Mouse (Mus musculus) intestine, embryonic 15.5 days (tissue): ENCODE measurements around the gene Dnajc5. TPM values are rescaled to one million over a fixed set of nuclear protein-coding genes. Genes with fewer than 3 reads are reported as not detected.

Source experiments
- ATAC-seq: fragments of 200-750 bp; cut with Nextera tagmentation; 2 replicates; pipeline ENCODE4 v1.8.0; 2017; ENCODE audit warnings: moderate TSS enrichment, moderate library complexity
- H3K27ac ChIP-seq: fragments of 300-500 bp; sonication (generic); 2 replicates; pipeline ENCODE4 v1.5.1; 2015; ENCODE audit warnings: mild to moderate bottlenecking, inconsistent platforms
- H3K27me3 ChIP-seq: fragments of 300-500 bp; sonication (generic); replicated peaks from 2 replicates; pipeline ENCODE4 v1.6.1; 2015; ENCODE audit warnings: inconsistent platforms
- H3K36me3 ChIP-seq: fragments of 300-500 bp; sonication (generic); 2 replicates; pipeline ENCODE4 v1.6.1; 2015; ENCODE audit warnings: inconsistent platforms
- H3K4me1 ChIP-seq: fragments of 300-500 bp; sonication (generic); replicated peaks from 2 replicates; pipeline ENCODE4 v1.6.1; 2015; ENCODE audit warnings: inconsistent platforms
- H3K4me2 ChIP-seq: fragments of 300-500 bp; sonication (generic); replicated peaks from 2 replicates; pipeline ENCODE4 v1.6.1; 2015; ENCODE audit warnings: mild to moderate bottlenecking, inconsistent platforms
- H3K4me3 ChIP-seq: fragments of 300-500 bp; sonication (generic); replicated peaks from 2 replicates; pipeline ENCODE4 v1.5.1; 2015; ENCODE audit warnings: inconsistent platforms
- H3K9ac ChIP-seq: fragments of 300-500 bp; sonication (generic); 2 replicates; pipeline ENCODE4 v1.6.1; 2015; ENCODE audit warnings: inconsistent platforms
- H3K9me3 ChIP-seq: fragments of 300-500 bp; sonication (generic); 2 replicates; pipeline ENCODE4 v1.6.1; 2016; ENCODE audit warnings: inconsistent platforms
- WGBS: fragments of 180-500 bp; shearing (Covaris S2); methylation state at CpG from one replicate; pipeline ENCODE4 v1.1.7; 2015; 5-methylcytosine and 5-hydroxymethylcytosine counted together
- polyA plus RNA-seq: library from polyadenylated mRNA; unstranded; fragments of >200 nt; fragmentation: Nextera tagmentation; extraction: Ambion mirVana; gene quantifications from 2 replicates; pipeline ENCODE4 v1.2.1, GENCODE M21; 2015

The Dnajc5 gene
- polyA plus RNA-seq, 1 experiment from 2014 or later = 74.5 TPM

DNA sequence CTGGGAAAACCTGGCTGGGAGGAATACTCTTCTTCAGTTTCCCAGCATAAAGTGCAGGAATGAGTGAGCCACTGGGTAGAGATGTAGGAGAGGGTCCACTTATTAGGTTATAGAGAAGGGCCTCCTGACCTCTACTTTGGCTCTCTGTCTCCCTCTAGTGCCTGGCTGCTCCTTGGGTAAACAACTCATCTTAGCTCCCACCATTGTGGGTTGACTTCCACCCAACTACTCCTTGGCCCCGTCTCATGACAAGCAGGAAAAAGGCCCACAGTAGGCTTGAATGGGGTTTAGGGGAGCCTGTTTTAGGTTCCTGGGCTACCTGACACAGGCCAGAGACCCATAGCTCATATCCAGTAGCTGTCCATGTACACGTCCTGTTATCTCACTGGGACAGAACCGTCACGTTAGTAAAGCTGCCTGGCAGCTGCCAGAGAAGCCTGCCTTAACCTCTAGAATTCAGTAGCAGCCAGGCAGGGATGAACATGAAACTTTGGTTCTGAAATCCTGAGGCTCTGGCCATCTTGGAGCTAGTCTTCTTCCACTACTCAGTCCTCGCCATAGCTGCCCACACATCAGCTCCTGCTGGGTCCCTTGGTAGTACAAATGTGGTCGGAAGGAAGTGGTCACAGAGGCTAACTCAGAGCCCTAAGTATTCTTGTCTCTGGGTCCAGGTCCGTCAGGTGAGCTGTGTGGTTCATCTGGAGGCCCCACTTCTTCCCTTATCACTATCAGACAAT is 48.2 kb downstream of the Dnajc5 start:
- Histone ChIP-seq H3K4me2 (no peak overlapping the region), H3K27ac (no peak overlapping the region), H3K4me3 (no peak overlapping the region), H3K27me3 (no peaks in the 10 kb centered on the region), H3K36me3 (peaks cover 4% of the 10 kb centered on the region; the same call in 1 of the 2 replicates), H3K4me1 (no peaks in the 10 kb centered on the region), H3K9ac (no peak overlapping the region), H3K9me3 (no peaks in the 10 kb centered on the region)
- 86% methylated on average over 7 of the region's 7 CpGs for WGBS
- 0 out of 2 replicates have a peak, but pooled peaks have one; percentile 51 for ATAC-seq

DNA sequence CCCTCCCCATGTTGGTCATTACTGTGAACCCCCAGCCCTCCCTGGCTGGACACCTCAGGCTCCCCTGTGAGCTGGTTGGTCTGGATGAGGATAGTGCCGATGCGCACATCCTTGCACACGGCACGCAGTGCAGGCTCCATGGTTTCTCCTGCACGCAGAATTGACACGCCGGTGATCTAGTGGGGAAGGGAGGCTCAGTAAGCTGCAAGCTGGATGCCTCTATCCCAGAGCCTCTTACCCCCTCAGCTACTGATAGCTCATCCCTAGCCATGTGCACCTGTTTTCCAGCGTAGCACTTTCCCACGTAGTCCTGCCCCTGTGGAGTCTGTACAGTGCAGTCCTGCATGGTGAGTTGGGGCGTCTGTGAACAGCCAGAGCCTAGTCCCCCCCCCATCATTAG is 49.6 kb downstream of the Dnajc5 start:
- H3K27ac ChIP-seq = no peak overlapping the region
- no peak for ATAC-seq
- no peaks in the 10 kb centered on the region for H3K27me3 ChIP-seq
- no peaks in the 10 kb centered on the region for H3K4me1 ChIP-seq
- no peak overlapping the region for H3K9ac ChIP-seq
- WGBS = 88% methylated on average over 10 of the region's 10 CpGs
- peaks cover 8% of the 10 kb centered on the region; the same call in 1 of the 2 replicates for H3K36me3 ChIP-seq
- no peak overlapping the region for H3K4me2 ChIP-seq
- H3K9me3 ChIP-seq = no peaks in the 10 kb centered on the region
- H3K4me3 ChIP-seq = no peak overlapping the region

DNA sequence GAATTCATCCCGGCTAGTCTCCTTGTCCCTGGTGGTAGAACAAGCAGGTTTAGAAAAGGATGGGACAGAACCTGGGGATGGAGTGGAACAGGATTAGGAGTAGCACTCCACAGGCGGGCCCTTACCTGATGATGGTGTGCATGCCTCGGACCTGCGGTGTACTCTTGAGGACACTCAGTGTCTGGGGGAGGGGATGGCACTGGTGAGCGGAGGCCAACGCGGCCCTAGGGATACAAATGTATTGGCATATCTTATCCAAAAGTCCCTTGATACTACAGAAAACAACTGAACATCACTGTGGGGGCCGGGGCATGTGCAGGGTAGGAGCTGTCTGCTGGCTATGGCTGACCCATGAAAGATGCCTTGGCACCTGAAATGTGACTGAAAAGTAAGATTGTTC is 50.1 kb downstream of the Dnajc5 start:
- Histone ChIP-seq H3K27ac (no peak overlapping the region), H3K36me3 (peaks cover 8% of the 10 kb centered on the region; the same call in 1 of the 2 replicates), H3K4me3 (no peak overlapping the region), H3K9ac (no peak overlapping the region), H3K4me1 (no peaks in the 10 kb centered on the region), H3K9me3 (no peaks in the 10 kb centered on the region), H3K27me3 (no peaks in the 10 kb centered on the region), H3K4me2 (no peak overlapping the region)
- WGBS = 88% methylated on average over 8 of the region's 8 CpGs
- no peak for ATAC-seq

DNA sequence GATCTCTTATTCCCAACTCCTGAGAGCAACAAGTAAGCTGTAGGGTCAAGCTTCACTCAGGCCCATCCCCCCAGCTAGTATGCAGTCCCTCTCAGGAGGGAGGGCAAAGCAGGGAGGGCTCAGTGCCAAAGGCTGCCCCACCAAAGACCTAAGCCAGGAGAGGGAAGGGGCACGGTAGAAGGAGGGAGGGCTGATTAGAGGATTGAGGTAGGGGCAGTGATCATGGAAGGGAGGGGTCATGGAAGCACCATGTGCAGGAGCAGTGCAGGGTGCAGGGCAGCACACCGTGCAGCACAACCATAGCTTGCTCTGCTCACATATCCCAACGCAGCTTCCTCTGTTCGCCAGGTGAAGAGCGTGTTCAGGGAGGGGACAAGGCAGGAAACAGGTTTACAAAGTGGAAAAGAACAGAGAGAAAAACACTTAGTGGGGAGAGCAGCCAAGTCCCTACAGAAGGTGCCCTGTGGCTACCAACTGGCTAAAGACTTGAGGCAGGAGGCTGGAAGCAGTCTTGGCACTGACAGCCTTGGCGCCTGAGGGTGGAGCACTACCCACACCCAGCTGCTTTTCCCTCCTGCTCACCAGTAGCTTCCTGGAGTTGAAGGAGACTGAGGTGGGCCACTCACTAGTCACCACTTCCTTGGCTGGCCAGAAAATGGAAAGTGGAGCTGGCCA is 50.8 kb downstream of the Dnajc5 start:
- 69% methylated on average over 6 of the region's 6 CpGs for WGBS
- Histone ChIP-seq H3K4me1 (no peaks in the 10 kb centered on the region), H3K36me3 (peaks cover 8% of the 10 kb centered on the region; the same call in 1 of the 2 replicates), H3K27me3 (no peaks in the 10 kb centered on the region), H3K4me2 (no peak overlapping the region), H3K9ac (no peak overlapping the region), H3K4me3 (no peak overlapping the region), H3K9me3 (no peaks in the 10 kb centered on the region), H3K27ac (no peak overlapping the region)
- no peak for ATAC-seq

DNA sequence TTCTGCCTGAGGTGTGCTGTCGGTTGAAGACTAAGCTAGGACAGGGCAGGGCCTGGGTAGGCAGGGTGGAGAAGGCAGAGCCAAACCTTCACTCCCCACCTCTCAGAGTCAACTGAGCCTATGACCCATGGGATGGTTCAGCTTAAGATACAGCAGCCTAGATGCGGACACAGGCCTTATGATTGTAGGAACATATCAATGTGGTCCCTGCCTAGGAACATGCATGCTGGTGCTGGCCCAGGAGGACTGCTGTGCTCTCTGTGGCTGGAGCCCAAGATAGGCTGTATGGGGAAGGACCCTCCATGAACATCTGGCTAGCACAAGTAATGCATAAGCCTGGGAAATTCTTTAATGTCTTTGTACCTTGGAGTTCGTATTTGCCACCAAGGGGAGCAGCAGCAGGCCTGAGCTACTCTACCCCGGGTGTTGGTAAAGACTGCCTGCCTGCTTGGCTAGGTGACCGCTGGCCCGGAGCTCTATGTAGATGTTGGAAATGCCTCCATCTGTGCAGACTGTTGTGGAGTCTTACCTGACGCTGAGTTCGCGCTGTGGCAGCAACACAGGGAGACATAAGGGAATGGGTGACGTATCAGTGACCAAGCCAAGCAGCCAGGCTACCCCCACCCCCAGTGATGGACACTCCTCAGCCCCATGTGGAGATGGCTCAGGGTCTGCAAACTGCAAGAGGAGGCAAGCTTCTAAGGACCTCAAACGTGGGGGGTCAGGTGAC is 51.8 kb downstream of the Dnajc5 start:
- WGBS = 89% methylated on average over 11 of the region's 11 CpGs
- no peaks in the 10 kb centered on the region for H3K9me3 ChIP-seq
- peaks cover 8% of the 10 kb centered on the region; the same call in 1 of the 2 replicates for H3K36me3 ChIP-seq
- no peak overlapping the region for H3K4me3 ChIP-seq
- no peak for ATAC-seq
- H3K9ac ChIP-seq = no peak overlapping the region
- H3K4me1 ChIP-seq = no peaks in the 10 kb centered on the region
- no peak overlapping the region for H3K27ac ChIP-seq
- H3K27me3 ChIP-seq = no peaks in the 10 kb centered on the region
- no peak overlapping the region for H3K4me2 ChIP-seq

DNA sequence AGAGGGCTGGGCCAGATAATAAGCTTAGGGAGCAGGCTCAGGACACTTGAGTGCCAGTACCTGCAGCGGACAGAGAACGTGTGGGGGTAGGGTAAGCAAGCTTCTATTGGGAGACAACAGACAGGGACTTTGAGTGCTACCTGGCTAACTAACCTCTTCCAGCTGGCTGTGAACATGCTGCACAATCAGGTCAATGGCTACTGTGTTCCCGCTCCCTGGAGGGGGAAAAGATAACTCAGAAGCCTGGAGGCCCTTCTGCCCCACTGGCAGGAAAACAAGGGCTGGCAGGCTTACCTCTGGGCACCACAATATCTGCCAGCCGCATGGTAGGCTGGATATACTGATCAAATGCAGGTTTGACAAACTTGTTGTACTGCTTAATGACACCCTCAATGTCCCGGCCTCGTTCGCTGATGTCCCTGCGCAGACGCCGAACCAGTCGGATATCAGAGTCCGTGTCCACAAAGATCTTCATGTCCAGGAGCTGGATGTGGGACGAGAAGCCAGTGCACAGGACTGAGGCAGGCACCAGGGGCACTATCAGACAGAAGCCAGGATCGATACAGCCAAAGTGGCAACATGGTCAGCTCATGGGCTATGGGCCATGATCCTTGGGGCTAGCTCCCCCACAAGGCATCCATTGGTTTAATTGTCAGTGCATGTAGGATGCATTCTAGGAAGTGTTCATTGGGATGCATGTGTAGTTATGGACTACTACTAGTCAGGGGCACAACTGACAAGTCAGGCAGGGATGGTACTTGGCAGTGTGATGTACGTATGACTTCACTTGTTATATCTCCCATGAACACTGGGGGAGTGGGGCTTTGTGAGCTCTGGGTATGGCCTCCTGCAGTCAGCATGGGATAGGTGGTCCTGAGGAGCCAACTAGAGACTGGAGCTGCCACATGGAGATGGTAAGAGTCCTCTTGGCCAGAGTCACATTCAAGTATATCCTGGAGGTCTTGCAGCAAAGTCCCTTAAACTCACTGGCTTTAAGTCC is 52.9 kb downstream of the Dnajc5 start:
- H3K9me3 ChIP-seq = no peaks in the 10 kb centered on the region

DNA sequence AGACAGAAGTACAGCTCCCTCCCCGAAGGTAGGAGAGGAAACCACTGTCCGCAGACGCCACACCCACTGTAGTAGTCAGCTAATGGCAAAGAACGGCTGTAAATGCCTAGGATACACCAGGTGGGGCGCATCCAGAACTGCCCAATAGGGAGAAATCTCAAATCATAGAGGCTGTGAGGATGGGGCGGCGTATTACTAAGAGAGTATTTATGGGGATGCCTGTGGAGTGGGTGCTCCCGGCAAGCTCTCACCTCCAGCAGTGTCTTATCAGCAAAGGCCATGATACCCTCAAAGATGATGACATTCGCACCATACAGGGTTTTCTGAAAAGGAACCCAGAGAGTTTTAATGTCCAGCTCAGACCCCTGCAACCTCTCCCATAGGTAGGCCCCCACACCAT is 53.7 kb downstream of the Dnajc5 start:
- Histone ChIP-seq H3K4me1 (peaks cover 4% of the 10 kb centered on the region), H3K4me2 (no peak overlapping the region), H3K9ac (no peak overlapping the region), H3K27me3 (no peaks in the 10 kb centered on the region), H3K27ac (no peak overlapping the region), H3K4me3 (no peak overlapping the region), H3K9me3 (no peaks in the 10 kb centered on the region), H3K36me3 (peaks cover 8% of the 10 kb centered on the region; the same call in 1 of the 2 replicates)
- WGBS = 87% methylated on average over 9 of the region's 9 CpGs
- no peak for ATAC-seq

More for the DNA sequence above, 52.9 kb downstream of the Dnajc5 start:
- no peak overlapping the region for H3K4me3 ChIP-seq
- H3K4me2 ChIP-seq = no peak overlapping the region
- H3K27me3 ChIP-seq = no peaks in the 10 kb centered on the region
- ATAC-seq = no peak
- peaks cover 8% of the 10 kb centered on the region; the same call in 1 of the 2 replicates for H3K36me3 ChIP-seq
- H3K9ac ChIP-seq = no peak overlapping the region
- H3K4me1 ChIP-seq = no peaks in the 10 kb centered on the region
- WGBS = 94% methylated on average over 15 of the region's 15 CpGs
- H3K27ac ChIP-seq = no peak overlapping the region

DNA sequence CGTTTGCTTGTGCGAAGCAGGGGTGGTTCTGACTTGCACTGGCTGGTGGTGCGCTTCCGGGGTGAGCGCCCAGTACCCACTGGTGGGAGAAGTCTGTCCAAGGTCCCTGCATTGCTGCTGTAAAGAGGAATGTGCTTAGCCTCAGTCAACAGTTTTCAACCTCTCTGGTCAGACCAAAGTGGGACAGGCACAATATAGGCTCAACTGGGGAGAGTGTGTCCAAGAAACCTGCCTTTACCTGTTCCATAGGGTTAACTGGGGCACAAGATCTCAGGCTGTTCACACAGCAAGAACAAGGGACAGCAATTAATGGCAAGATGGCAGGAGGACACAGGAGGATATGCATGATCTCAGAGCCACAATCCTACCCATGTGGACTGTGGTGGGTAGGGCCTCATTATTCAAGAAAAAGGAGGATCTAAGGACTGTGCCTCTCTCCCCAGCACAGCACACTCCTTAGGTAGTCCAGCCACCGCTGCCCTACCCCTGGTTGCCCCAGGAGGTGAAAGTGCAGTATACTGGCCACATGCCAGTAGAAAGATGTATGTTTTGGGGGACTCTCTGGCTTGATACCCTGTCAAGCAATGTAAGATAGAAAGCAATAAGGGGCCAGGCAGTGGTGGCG is 54.7 kb downstream of the Dnajc5 start:
- Histone ChIP-seq H3K4me2 (no peak overlapping the region), H3K4me3 (no peak overlapping the region), H3K9ac (no peak overlapping the region), H3K9me3 (no peaks in the 10 kb centered on the region), H3K4me1 (peaks cover 14% of the 10 kb centered on the region), H3K27ac (no peak overlapping the region), H3K36me3 (peaks cover 8% of the 10 kb centered on the region; the same call in 1 of the 2 replicates), H3K27me3 (no peaks in the 10 kb centered on the region)
- no peak for ATAC-seq
- WGBS = 94% methylated on average over 7 of the region's 7 CpGs

DNA sequence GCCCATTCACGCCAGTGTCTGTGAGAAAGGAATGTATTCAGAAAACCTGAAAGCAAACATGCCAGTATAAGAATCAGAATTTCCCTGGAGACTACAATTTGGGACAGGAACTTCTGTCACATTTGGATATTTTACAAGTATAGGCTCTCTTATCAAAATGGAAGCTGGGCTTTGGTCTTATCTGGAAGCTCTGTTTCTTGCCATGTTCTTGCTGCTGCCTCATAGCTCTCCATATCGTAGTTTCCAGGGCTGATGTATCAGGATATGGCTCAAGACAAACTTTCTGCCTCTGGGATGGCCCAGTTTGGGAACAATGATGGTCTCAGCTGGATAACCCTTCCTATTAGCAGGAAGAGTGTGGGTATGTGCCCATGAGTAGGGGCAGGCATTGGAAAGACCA is 56.3 kb downstream of the Dnajc5 start:
- no peak overlapping the region for H3K4me3 ChIP-seq
- H3K9ac ChIP-seq = no peak overlapping the region
- H3K36me3 ChIP-seq = peaks cover 8% of the 10 kb centered on the region; the same call in 1 of the 2 replicates
- H3K9me3 ChIP-seq = no peaks in the 10 kb centered on the region
- H3K4me2 ChIP-seq = no peak overlapping the region
- WGBS = 86% methylated on average over 2 of the region's 2 CpGs
- no peaks in the 10 kb centered on the region for H3K27me3 ChIP-seq
- ATAC-seq = no peak
- no peak overlapping the region for H3K27ac ChIP-seq
- peaks cover 22% of the 10 kb centered on the region for H3K4me1 ChIP-seq

DNA sequence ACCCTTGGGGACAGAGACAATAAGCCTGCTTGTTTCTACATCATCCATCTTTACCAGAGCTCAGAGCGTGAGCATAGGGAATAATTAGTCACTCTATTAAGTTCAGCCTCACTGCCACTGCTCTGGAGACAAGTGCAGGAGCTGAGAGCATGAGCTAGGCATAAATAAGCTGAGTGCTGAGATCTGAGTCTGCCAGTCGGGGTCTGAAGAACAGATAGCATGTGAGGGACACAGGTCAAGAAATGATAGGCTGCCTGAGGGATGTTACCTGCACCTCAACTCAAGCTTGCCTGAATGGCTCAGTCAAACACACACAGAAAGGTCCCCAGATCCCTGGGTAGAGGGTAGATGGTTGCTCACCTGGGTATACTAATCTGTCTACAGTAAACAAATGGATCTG is 56.8 kb downstream of the Dnajc5 start:
- H3K9ac ChIP-seq = no peak overlapping the region
- WGBS = 64% methylated on average over 2 of the region's 2 CpGs
- no peak overlapping the region for H3K27ac ChIP-seq
- ATAC-seq = no peak
- H3K4me1 ChIP-seq = peaks cover 23% of the 10 kb centered on the region
- H3K27me3 ChIP-seq = no peaks in the 10 kb centered on the region
- H3K4me3 ChIP-seq = no peak overlapping the region
- no peak overlapping the region for H3K4me2 ChIP-seq
- H3K9me3 ChIP-seq = no peaks in the 10 kb centered on the region
- peaks cover 7% of the 10 kb centered on the region; the same call in 1 of the 2 replicates for H3K36me3 ChIP-seq

DNA sequence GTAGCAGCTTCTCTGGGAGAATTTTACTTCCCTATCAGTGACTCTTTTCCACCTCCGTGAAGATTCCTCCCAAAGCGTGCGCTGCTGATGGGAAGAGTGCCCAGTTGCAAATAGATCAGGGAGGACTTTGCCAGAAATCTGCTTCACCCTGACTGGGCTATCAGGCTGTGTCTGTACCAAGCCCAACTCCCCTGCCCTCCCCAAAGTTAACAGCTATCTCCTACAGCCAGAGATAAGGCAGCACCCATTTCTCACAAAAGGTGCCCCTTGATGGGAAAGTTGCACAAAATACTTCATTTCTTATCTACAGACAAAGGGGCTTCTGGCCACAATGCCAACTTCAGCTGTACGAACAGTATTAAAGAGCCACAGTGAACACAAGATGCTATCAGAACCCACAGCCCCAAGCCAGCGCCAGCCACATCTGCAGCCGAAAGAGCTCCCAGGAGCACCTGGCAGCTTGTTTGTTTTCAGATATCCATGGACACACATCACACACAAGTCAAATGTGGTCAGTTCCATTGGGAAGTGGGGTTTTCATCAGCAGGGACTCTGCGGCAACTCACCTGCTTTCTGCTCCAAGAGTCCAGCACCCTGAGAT is 57.8 kb downstream of the Dnajc5 start:
- Histone ChIP-seq H3K4me1 (peaks cover 28% of the 10 kb centered on the region), H3K36me3 (0 out of 2 replicates have a peak, but pooled peaks cover 4% of the 10 kb centered on the region), H3K4me2 (no peak overlapping the region), H3K27me3 (no peaks in the 10 kb centered on the region), H3K27ac (no peak overlapping the region), H3K9me3 (no peaks in the 10 kb centered on the region), H3K4me3 (no peak overlapping the region), H3K9ac (no peak overlapping the region)
- WGBS = 73% methylated on average over 7 of the region's 7 CpGs
- no peak for ATAC-seq
